Mouse (Mus musculus) retina, adult 2 months (tissue): ENCODE measurements at regions not wholly inside any gene's neighbourhood (a gene's known extent, or its start where the extent isn't known, plus 50 kb on each side); places are given as distances from the start of the nearest gene placed in this dataset.
"Not testable (repeated sequence)": the region's sequence is repeated elsewhere in the genome, so short reads cannot be mapped to it uniquely, and the experiment has no call there.

Experiments
- DNase-seq: peaks from one replicate; pipeline ENCODE4 v3.0.0-alpha.2; 2012; ENCODE audit warnings: low read depth, low spot score

GRCm38 (mm10) chr5:134046086-134046485 is 53.4 kb upstream of the Castor2 start:
- DNase-seq: no peak

- not testable (repeated sequence) for DNase-seq
Observed at GRCm38 (mm10) chr5:134042938-134043337, 56.6 kb upstream of the Castor2 start.

- no peak for DNase-seq
Observed at GRCm38 (mm10) chr5:134027316-134027966, 72.1 kb upstream of the Castor2 start.

- no peak for DNase-seq
Observed at GRCm38 (mm10) chr5:134019651-134020432, 79.7 kb upstream of the Castor2 start.

- DNase-seq: no peak
Observed at GRCm38 (mm10) chr5:134014257-134015163, 85.0 kb upstream of the Castor2 start.

GRCm38 (mm10) chr5:134013206-134013605 is 86.3 kb upstream of the Castor2 start:
- DNase-seq: no peak

- DNase-seq: no peak
Observed at GRCm38 (mm10) chr5:134009843-134010242, 89.7 kb upstream of the Castor2 start.

GRCm38 (mm10) chr5:134007127-134007771 is 92.3 kb upstream of the Castor2 start:
- no peak for DNase-seq

GRCm38 (mm10) chr5:134006470-134007126 is 92.9 kb upstream of the Castor2 start:
- peak; percentile 58 for DNase-seq

GRCm38 (mm10) chr5:134006001-134006400 is 93.5 kb upstream of the Castor2 start:
- no peak for DNase-seq

GRCm38 (mm10) chr5:134000100-134000499 is 99.4 kb upstream of the Castor2 start:
- DNase-seq: no peak

GRCm38 (mm10) chr5:133999698-134000097 is 99.8 kb upstream of the Castor2 start:
- DNase-seq: no peak

- no peak for DNase-seq
Observed at GRCm38 (mm10) chr5:133991994-133992393, 107.5 kb upstream of the Castor2 start.

GRCm38 (mm10) chr5:133991556-133991955 is 108.0 kb upstream of the Castor2 start:
- DNase-seq: peak; percentile 26

- no peak for DNase-seq
Observed at GRCm38 (mm10) chr5:133983249-133983966, 116.1 kb upstream of the Castor2 start.

GRCm38 (mm10) chr5:133970421-133970914 is 129.0 kb upstream of the Castor2 start:
- DNase-seq: no peak

GRCm38 (mm10) chr5:133963301-133963700 is 136.2 kb upstream of the Castor2 start:
- DNase-seq: no peak

GRCm38 (mm10) chr5:133940841-133941240 is 158.7 kb upstream of the Castor2 start:
- DNase-seq: no peak

- DNase-seq: no peak
Observed at GRCm38 (mm10) chr5:133940030-133940429, 159.5 kb upstream of the Castor2 start.
